Mouse (Mus musculus) kidney, embryonic 16.5 days (tissue): ENCODE results near the gene Rims3. TPM values are rescaled to one million over a fixed set of nuclear protein-coding genes. Genes with fewer than 3 reads are reported as not detected.
A peak's percentile ranks its signal among the peaks of the same experiment; 100 is the strongest.

Experiments used
- ATAC-seq: fragments of 200-750 bp; cut with Nextera tagmentation; 2 replicates; pipeline ENCODE4 v1.8.0; 2017; ENCODE audit warnings: moderate TSS enrichment; ENCODE audit not compliant: low FRiP score, low TSS enrichment
- H3K27ac ChIP-seq: fragments of 300-500 bp; sonication (generic); 2 replicates; pipeline ENCODE4 v1.5.1; 2014; ENCODE audit warnings: low read length
- H3K27me3 ChIP-seq: fragments of 300-500 bp; sonication (generic); 2 replicates; pipeline ENCODE4 v1.6.1; 2014; ENCODE audit warnings: low read length, control low read depth, mixed read lengths; ENCODE audit not compliant: insufficient read depth
- H3K36me3 ChIP-seq: fragments of 300-500 bp; sonication (generic); 2 replicates; pipeline ENCODE4 v1.6.1; 2014; ENCODE audit warnings: low read length, control low read depth, mixed read lengths; ENCODE audit not compliant: insufficient read depth
- H3K4me1 ChIP-seq: fragments of 300-500 bp; sonication (generic); 2 replicates; pipeline ENCODE4 v1.6.1; 2014; ENCODE audit warnings: low read length, control low read depth, mixed read lengths; ENCODE audit not compliant: insufficient read depth
- H3K4me2 ChIP-seq: fragments of 300-500 bp; sonication (generic); replicated peaks from 2 replicates; pipeline ENCODE4 v1.6.1; 2014; ENCODE audit warnings: low read depth, low read length
- H3K4me3 ChIP-seq: fragments of 300-500 bp; sonication (generic); 2 replicates; pipeline ENCODE4 v1.5.1; 2014; ENCODE audit warnings: mild to moderate bottlenecking, low read length
- H3K9ac ChIP-seq: fragments of 300-500 bp; sonication (generic); replicated peaks from 2 replicates; pipeline ENCODE4 v1.6.1; 2014; ENCODE audit warnings: low read length
- H3K9me3 ChIP-seq: fragments of 300-500 bp; sonication (generic); 2 replicates; pipeline ENCODE4 v1.6.1; 2016; ENCODE audit warnings: low read length, control low read depth
- WGBS: fragments of 180-500 bp; shearing (Covaris S2); extraction: QIAGEN DNeasy Blood & Tissue Kit; methylation state at CpG from one replicate; pipeline ENCODE4 v1.1.7; 2014; 5-methylcytosine and 5-hydroxymethylcytosine counted together
- polyA plus RNA-seq: library from polyadenylated mRNA; unstranded; fragments of >200 nt; fragmentation: Nextera tagmentation; extraction: Ambion mirVana; gene quantifications from 2 replicates; pipeline ENCODE4 v1.2.1, GENCODE M21; 2015

Gene Rims3
- polyA plus RNA-seq, 1 experiment from 2014 or later: 0.41 TPM

DNA sequence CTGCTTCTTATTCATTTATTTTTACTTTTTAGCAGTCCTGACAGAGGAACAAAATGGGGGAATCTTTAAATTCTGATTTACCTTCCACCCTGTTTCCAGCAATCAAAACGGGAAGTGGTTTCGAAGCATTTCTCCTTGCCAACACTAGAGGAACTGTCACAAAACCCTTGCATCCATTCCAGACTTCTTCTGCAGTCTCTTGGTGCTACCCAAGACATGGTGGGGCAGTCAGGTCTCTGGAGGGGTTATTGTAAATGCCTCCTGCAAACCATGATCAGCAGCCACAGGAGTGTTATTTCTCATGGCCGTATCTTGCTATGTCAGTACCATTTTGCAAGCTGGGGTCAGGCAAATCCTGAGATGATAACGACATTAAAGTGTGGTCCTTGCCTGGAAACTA lies 9.5 kb upstream of the Rims3 start:
- Histone ChIP-seq H3K36me3 (no peaks in the 10 kb centered on the region), H3K9ac (no peak overlapping the region), H3K4me3 (no peak overlapping the region), H3K27me3 (0 out of 2 replicates have a peak, but pooled peaks cover 3% of the 10 kb centered on the region), H3K9me3 (no peaks in the 10 kb centered on the region), H3K4me1 (no peaks in the 10 kb centered on the region), H3K4me2 (no peak overlapping the region), H3K27ac (no peak overlapping the region)
- no peak for ATAC-seq
- whole genome bisulfite sequencing: 72% methylated on average over 4 of the region's 4 CpGs

DNA sequence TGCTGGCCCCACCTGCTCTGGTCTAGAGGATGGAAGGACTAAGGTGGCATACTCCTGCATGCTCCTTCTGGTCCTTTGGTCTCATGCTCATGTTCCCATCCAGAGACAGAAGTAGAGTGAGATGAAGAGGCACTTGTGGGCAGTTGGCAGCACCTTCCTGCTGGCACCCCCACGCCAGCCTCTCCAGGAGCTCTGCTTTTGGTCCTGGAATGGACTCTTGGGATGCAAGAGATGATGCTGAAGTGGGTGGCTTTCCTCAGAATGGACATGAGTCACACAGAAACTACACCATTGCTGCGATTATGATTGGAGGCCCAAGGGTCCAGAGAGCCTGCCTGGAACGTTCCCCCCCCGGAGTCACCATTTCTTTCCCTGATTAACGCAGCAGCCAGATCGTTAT lies 5.7 kb upstream of the Rims3 start:
- no peaks in the 10 kb centered on the region for H3K9me3 ChIP-seq
- 85% methylated on average over 6 of the region's 6 CpGs for WGBS
- ATAC-seq: no peak
- no peak overlapping the region for H3K9ac ChIP-seq
- no peak overlapping the region for H3K4me2 ChIP-seq
- H3K27ac ChIP-seq: no peak overlapping the region
- H3K36me3 ChIP-seq: no peaks in the 10 kb centered on the region
- H3K4me3 ChIP-seq: no peak overlapping the region
- H3K4me1 ChIP-seq: no peaks in the 10 kb centered on the region
- H3K27me3 ChIP-seq: peaks cover 7% of the 10 kb centered on the region

DNA sequence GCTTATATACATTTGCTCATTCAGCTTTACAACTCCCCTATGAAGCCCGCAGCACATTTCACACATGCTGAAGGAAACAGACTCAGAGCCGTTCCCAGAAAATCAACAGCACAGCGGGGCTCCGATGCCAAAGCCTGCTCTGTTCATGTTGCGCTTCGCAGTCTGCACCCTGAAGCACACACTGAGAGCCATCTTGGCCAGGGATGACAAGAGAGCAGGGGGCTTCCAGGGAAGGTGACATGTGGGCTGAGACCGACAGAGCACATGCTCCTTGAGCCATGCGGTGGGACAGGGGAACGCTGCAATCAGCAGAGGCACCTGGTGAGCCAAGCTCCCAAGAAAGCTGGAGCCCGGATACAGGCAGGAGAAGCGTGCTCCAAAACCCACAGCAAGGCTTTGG lies 5.2 kb upstream of the Rims3 start:
- Histone ChIP-seq H3K9ac (no peak overlapping the region), H3K27ac (no peak overlapping the region), H3K9me3 (no peaks in the 10 kb centered on the region), H3K36me3 (no peaks in the 10 kb centered on the region), H3K4me3 (no peak overlapping the region), H3K4me2 (no peak overlapping the region), H3K4me1 (no peaks in the 10 kb centered on the region), H3K27me3 (peaks cover 11% of the 10 kb centered on the region)
- no peak for ATAC-seq
- WGBS: 69% methylated on average over 11 of the region's 11 CpGs

DNA sequence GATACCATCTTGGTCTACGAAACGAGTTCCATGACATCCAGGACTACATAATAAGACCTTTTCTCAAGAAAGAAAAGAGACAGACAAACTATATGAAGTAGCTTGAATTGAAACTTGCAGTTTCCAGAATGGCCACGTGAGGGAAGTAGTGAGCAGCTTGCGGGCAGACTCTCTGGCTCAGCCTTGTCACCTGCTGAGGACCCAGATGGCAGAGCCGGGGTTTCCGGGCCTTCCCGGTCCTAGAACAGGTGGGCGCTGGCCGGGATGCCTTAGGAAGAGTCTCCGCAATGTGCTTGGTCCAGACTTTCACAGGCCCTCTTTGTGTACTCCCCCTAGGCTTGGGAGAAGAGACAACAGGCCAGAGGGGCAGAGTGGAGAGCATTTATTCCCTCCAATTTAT lies 3.7 kb upstream of the Rims3 start:
- Histone ChIP-seq H3K9ac (no peak overlapping the region), H3K9me3 (no peaks in the 10 kb centered on the region), H3K27ac (no peak overlapping the region), H3K4me1 (no peaks in the 10 kb centered on the region), H3K4me2 (no peak overlapping the region), H3K27me3 (peaks cover 26% of the 10 kb centered on the region), H3K36me3 (no peaks in the 10 kb centered on the region), H3K4me3 (no peak overlapping the region)
- peak; percentile 62; the same call in 1 of the 2 replicates for ATAC-seq
- 3% methylated on average over 10 of the region's 10 CpGs for WGBS

DNA sequence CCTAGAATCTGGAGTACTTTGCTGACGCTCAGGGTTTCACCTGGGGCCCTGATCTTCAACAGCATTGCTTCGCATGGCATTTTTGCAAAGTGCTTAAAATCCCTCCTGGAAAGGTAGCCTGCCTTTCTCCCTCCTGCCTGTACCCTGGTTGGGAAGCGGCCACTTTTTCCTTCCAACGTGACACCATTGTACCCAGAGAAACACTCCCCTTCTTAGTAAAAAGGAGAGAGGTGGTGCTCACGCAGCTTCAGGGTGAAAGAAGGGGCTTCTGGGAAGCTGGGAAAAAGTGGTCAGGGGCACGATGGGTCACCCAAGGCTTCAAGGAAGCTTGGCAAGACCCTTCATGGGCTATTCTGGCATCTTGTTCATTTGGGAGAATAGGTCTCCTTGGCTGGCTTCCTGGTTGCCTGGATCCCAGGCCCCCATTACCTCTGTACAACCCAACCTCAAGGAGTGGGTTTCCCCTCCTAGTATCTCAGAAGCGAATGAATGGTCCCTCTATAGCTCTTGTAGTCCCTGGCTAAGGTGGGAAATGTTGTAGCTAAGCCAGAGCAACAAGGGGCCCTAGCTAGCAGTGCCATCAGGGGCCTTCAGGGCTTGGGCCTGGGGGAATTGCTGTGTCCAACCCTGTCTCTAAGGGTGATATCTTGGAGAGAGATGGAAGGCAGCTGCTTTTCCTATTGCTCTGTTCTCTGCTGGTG lies 894 bp downstream of the Rims3 start:
- ATAC-seq: no peak
- H3K27ac ChIP-seq: no peak overlapping the region
- H3K9ac ChIP-seq: no peak overlapping the region
- H3K4me3 ChIP-seq: peak overlapping the region; percentile 58
- H3K36me3 ChIP-seq: no peaks in the 10 kb centered on the region
- no peaks in the 10 kb centered on the region for H3K9me3 ChIP-seq
- H3K4me2 ChIP-seq: peak overlapping the region; percentile 97
- H3K4me1 ChIP-seq: no peaks in the 10 kb centered on the region
- WGBS: 27% methylated on average over 7 of the region's 7 CpGs
- peaks cover 24% of the 10 kb centered on the region for H3K27me3 ChIP-seq

DNA sequence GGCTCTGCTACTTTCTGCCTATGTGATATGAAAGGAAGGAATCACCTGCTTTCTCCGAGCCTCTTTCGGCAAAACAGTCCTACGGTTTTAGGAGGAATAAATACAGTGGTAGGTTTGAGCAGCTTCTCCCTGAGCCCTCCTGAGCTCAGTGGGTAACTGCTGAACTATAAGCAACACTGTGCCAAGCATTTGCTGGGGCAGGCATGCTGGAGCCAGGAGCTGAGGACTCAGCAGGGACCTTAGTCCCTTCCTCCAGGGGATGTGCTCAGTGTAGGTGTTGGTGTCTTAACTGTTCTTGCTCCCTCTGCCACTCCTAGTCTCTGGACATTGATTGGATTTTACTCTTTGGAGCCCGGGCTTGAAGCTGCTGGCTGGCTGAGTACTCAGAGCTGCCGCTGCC lies 1.8 kb downstream of the Rims3 start:
- H3K27me3 ChIP-seq: peaks cover 21% of the 10 kb centered on the region; the same call in 1 of the 2 replicates
- H3K27ac ChIP-seq: no peak overlapping the region
- no peaks in the 10 kb centered on the region for H3K9me3 ChIP-seq
- no peaks in the 10 kb centered on the region for H3K36me3 ChIP-seq
- H3K9ac ChIP-seq: no peak overlapping the region
- no peak overlapping the region for H3K4me2 ChIP-seq
- H3K4me3 ChIP-seq: no peak overlapping the region
- no peak for ATAC-seq
- no peaks in the 10 kb centered on the region for H3K4me1 ChIP-seq
- 49% methylated on average over 5 of the region's 5 CpGs for WGBS

DNA sequence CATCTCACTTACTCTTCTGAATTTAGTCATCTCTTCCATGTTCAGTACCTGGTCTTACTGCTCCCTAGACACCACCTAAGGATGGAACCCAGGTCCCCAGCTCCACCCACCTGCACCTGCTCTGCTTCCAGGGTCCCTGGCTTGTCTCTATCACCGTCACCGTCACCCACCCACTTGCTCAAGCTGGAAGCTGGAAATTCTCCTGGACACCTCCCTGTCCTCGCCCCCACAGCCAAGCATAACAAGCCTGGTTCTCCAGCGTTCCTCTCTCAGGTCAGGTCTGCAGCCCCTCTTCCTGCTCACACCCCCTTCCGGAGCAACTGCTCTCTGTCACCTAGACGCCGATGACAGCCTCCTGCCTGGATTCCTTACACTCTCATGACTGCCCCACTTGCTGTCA lies 5.2 kb downstream of the Rims3 start:
- ATAC-seq: no peak
- Histone ChIP-seq H3K4me1 (no peaks in the 10 kb centered on the region), H3K4me2 (no peak overlapping the region), H3K27me3 (peaks cover 12% of the 10 kb centered on the region; the same call in 1 of the 2 replicates), H3K9ac (no peak overlapping the region), H3K9me3 (no peaks in the 10 kb centered on the region), H3K36me3 (no peaks in the 10 kb centered on the region), H3K4me3 (no peak overlapping the region), H3K27ac (no peak overlapping the region)
- 52% methylated on average over 7 of the region's 7 CpGs for whole genome bisulfite sequencing

DNA sequence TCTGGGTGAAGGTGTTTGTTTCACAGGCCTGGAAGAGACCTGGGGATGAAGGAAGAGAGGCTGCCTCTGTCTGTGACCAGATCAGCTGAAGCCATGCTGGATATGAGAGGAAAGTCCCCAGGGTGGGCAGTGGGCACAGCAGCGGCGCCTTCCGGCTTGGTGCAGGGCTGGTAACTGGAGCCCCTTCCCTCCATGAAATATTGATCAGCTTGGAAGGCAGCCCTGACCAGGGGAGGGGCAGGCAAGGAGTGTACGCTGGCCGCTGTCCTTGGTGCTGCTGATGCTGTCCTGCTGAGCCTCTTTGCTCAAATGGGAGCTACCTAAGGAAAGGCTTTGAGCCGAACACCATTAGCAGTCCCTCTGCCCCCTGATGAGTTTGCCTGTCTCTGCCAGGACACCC lies 11.6 kb downstream of the Rims3 start:
- H3K9me3 ChIP-seq: no peaks in the 10 kb centered on the region
- H3K36me3 ChIP-seq: no peaks in the 10 kb centered on the region
- H3K4me2 ChIP-seq: no peak overlapping the region
- H3K4me3 ChIP-seq: no peak overlapping the region
- no peak overlapping the region for H3K9ac ChIP-seq
- no peaks in the 10 kb centered on the region for H3K27me3 ChIP-seq
- H3K4me1 ChIP-seq: no peaks in the 10 kb centered on the region
- no peak overlapping the region for H3K27ac ChIP-seq
- 2% methylated on average over 6 of the region's 6 CpGs for WGBS
- peak; percentile 51; the same call in 1 of the 2 replicates for ATAC-seq

DNA sequence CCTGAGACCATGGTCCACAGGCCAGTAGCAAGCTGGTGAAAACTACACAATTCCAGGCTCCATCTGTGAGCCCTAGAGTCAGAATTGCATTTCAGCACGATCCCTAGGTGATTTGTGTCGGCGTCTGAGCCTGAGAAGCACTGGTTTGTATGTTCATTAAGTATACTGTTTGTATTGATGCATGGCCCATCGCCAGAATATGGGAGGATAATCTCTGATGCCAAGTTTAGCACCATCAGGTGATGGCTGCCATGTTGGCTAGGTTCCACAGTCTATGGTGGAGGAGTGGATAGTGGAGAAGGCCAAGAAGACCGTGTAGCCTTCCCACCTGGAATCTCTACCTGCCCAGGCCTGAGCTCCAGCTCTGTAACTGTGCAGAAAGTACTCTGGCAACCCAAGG lies 13.6 kb downstream of the Rims3 start:
- 82% methylated on average over 5 of the region's 5 CpGs for WGBS
- Histone ChIP-seq H3K36me3 (no peaks in the 10 kb centered on the region), H3K9me3 (no peaks in the 10 kb centered on the region), H3K27ac (no peak overlapping the region), H3K4me2 (no peak overlapping the region), H3K4me3 (no peak overlapping the region), H3K4me1 (no peaks in the 10 kb centered on the region), H3K9ac (no peak overlapping the region), H3K27me3 (no peaks in the 10 kb centered on the region)
- no peak for ATAC-seq

DNA sequence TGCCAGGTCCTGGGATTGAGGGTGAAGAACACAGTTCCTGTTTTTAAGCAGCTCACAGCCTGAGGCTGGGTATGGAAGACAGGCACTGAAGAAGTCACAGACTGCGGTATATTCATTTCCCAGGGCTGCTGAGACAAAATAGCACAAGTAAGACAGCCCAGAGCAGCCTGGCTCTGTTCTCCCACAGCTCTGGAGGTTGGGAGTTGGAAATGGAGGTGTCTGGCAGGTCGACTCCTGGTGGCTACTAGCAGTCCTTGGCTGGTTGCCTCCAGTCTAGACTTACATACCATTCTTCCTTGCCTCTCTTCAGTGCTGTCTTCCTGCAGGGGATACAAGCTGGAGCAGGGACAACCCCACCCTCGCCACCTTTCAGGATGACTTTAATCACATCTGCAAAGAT lies 14.4 kb downstream of the Rims3 start:
- Histone ChIP-seq H3K27me3 (no peaks in the 10 kb centered on the region), H3K4me1 (no peaks in the 10 kb centered on the region), H3K9me3 (no peaks in the 10 kb centered on the region), H3K36me3 (no peaks in the 10 kb centered on the region), H3K4me3 (no peak overlapping the region), H3K9ac (no peak overlapping the region), H3K27ac (no peak overlapping the region), H3K4me2 (no peak overlapping the region)
- ATAC-seq: no peak
- WGBS: 75% methylated on average over 3 of the region's 3 CpGs
